Mouse (Mus musculus) olfactory bulb, adult 2 months (tissue): Measurements from ENCODE around the gene Pogk. TPM values are rescaled to one million over a fixed set of nuclear protein-coding genes. Genes with fewer than 3 reads are reported as not detected.

Experiments
- H3K27ac ChIP-seq: fragments of 200-500 bp; 2 replicates; pipeline ENCODE4 v1.5.1; 2012; ENCODE audit warnings: low read depth, low read length; ENCODE audit not compliant: insufficient read depth
- H3K4me1 ChIP-seq: fragments of 200-500 bp; 2 replicates; pipeline ENCODE4 v1.6.1; 2012; ENCODE audit warnings: low read length; ENCODE audit not compliant: control insufficient read depth, insufficient read depth
- H3K4me3 ChIP-seq: fragments of 200-500 bp; 2 replicates; pipeline ENCODE4 v1.5.1; 2012; ENCODE audit warnings: mild to moderate bottlenecking, low read depth, low read length, moderate library complexity; ENCODE audit not compliant: insufficient read depth
- CTCF ChIP-seq: fragments of 200-500 bp; IDR thresholded peaks from 2 replicates; pipeline ENCODE4 v1.5.1; 2012; ENCODE audit warnings: low read depth, mild to moderate bottlenecking, low read length, moderate library complexity; ENCODE audit not compliant: insufficient read depth
- POLR2A ChIP-seq: fragments of 200-500 bp; IDR thresholded peaks from 2 replicates; pipeline ENCODE4 v1.6.1; 2012; ENCODE audit warnings: mild to moderate bottlenecking, low read depth, low read length, moderate library complexity; ENCODE audit not compliant: insufficient read depth
- WGBS: fragments of 180-500 bp; shearing (Covaris S2); methylation state at CpG from one replicate; pipeline ENCODE4 v1.1.7; 2018; 5-methylcytosine and 5-hydroxymethylcytosine counted together
- polyA plus RNA-seq: library from polyadenylated mRNA; stranded (reverse); fragments of >200 nt; gene quantifications from 2 replicates; pipeline ENCODE4 v1.2.4, GENCODE M21; 2012; ENCODE audit warnings: low replicate concordance; ENCODE audit not compliant: missing spikeins, insufficient read depth, insufficient read length

Pogk gene
- polyA plus RNA-seq, 1 experiment: 198 TPM

- H3K4me3 ChIP-seq: no peak overlapping the region
- no peak overlapping the region for H3K27ac ChIP-seq
- TF ChIP-seq CTCF (no peak), POLR2A (no peak)
- H3K4me1 ChIP-seq: no peaks in the 10 kb centered on the region
- 86% methylated on average over 1 of the region's 1 CpGs for WGBS
These were observed 67.1 kb downstream of the Pogk start for GRCm38 (mm10) chr1:166342539-166342938.

GRCm38 (mm10) chr1:166342060-166342459 is 67.6 kb downstream of the Pogk start:
- 84% methylated on average over 2 of the region's 2 CpGs for WGBS
- Histone ChIP-seq H3K4me3 (no peak overlapping the region), H3K4me1 (no peaks in the 10 kb centered on the region), H3K27ac (no peak overlapping the region)
- TF ChIP-seq POLR2A (no peak), CTCF (no peak)

GRCm38 (mm10) chr1:166339110-166339509 is 70.6 kb downstream of the Pogk start:
- 67% methylated on average over 6 of the region's 6 CpGs for WGBS
- Histone ChIP-seq H3K27ac (no peak overlapping the region), H3K4me3 (no peak overlapping the region), H3K4me1 (no peaks in the 10 kb centered on the region)
- TF ChIP-seq CTCF (no peak), POLR2A (no peak)

Other genes starting within 250 kb of the Pogk start
- not detected in 2 replicates for gene Mael, start 171.1 kb downstream of the Pogk start, polyA plus RNA-seq
- 36.7 and 55.3 TPM in 2 replicates for gene Ildr2, start 155.7 kb downstream of the Pogk start, polyA plus RNA-seq
- not detected in 2 replicates for gene Tada1, start 30.8 kb downstream of the Pogk start, polyA plus RNA-seq
- gene Gm4846, start 87.7 kb upstream of the Pogk start, polyA plus RNA-seq: not detected in 2 replicates
- not detected in 2 replicates for gene Gm4847, start 237.8 kb upstream of the Pogk start, polyA plus RNA-seq